ENCODE assay signal across 14 mouse cellular contexts in the genomic region with DNA sequence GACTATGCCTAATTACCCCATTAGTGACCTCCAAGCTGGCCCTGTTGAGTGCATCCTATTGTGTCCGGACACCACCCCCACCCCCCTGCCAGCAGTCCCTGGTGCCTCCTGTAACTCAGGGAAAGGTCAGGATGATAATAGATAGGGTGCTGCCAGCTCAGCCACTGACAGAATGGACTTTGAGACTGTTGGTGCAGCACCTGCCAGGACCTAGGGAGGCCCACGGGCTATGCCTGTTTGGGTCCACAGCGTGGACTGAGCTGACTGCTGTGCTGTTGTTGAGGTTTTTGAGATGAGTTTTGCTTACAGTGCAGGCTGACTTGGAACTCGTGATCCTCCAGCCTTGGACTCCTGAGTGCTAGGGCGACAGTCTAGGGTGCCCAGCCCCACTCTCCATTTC. TPM values are rescaled to one million over a fixed set of nuclear protein-coding genes. Genes with fewer than 3 reads are reported as not detected.
DNase-seq lines count a peak whose midpoint lies in the region; ATAC-seq lines count a peak whose summit lies in the region.
"Had no signal": no experiment of that assay in that cellular context is flagged by ENCODE, and none has a peak within 500 bp of the region (broad histone marks: within the 10 kb centered on the region; RNA-seq: fewer than 3 reads in every experiment).

No protein-coding gene starts in this region.

- no peak overlapping the region for H3K4me2 ChIP-seq in heart, embryonic 13.5 days
- H3K4me2 ChIP-seq in intestine, embryonic 16.5 days (ENCODE audit: low read depth, low read length) = peak overlapping the region; percentile 33
- H3K4me2 ChIP-seq: limb, embryonic 15.5 days had no signal

- peak overlapping the region; percentile 12; the same call in 1 of the 2 replicates for H3K9ac ChIP-seq in heart, embryonic 13.5 days
- H3K9ac ChIP-seq in intestine, embryonic 16.5 days (ENCODE audit: low read depth, low read length) = peak overlapping the region; percentile 44
- H3K9ac ChIP-seq: limb, embryonic 15.5 days had no signal

- WGBS in heart, embryonic 13.5 days = 69% methylated on average over 5 of the region's 5 CpGs
- WGBS in intestine, embryonic 16.5 days = 63% methylated on average over 5 of the region's 5 CpGs

- no peaks in the 10 kb centered on the region for H3K9me3 ChIP-seq in heart, embryonic 13.5 days
- no peaks in the 10 kb centered on the region for H3K9me3 ChIP-seq in intestine, embryonic 16.5 days (ENCODE audit: control insufficient read depth, low read length)
- H3K9me3 ChIP-seq: embryonic facial prominence, embryonic 10.5 days; limb, embryonic 15.5 days had no signal

- ATAC-seq in heart, embryonic 13.5 days (ENCODE audit: extremely low read depth, insufficient number of reproducible peaks, low FRiP score, low TSS enrichment) = no peak
- peak; percentile 86 for ATAC-seq in intestine, embryonic 16.5 days

- H3K36me3 ChIP-seq in heart, embryonic 13.5 days = peaks cover 23% of the 10 kb centered on the region; the same call in 1 of the 2 replicates
- no peaks in the 10 kb centered on the region for H3K36me3 ChIP-seq in intestine, embryonic 16.5 days (ENCODE audit: control insufficient read depth, insufficient read depth, low read length)
- H3K36me3 ChIP-seq: embryonic facial prominence, embryonic 10.5 days had no signal

- no peak for DNase-seq in heart, adult 11 months
- DNase-seq in kidney, postnatal 25 days = peak; percentile 74 to 91
- DNase-seq in retina, embryonic 14.5 days (ENCODE audit: low spot score) = peak; percentile 21
- no peak for DNase-seq in right cerebral cortex, postnatal 10 days (ENCODE audit: low spot score in 2 of 2)
- DNase-seq in thymus, postnatal 0 days (ENCODE audit: low spot score) = no peak
- DNase-seq: cerebellum, postnatal 25 days; gastrocnemius, postnatal 36 days; right cerebral cortex, postnatal 14 days; thymus, postnatal 14 days had no signal

- H3K4me3 ChIP-seq in heart, embryonic 13.5 days = no peak overlapping the region
- H3K4me3 ChIP-seq in intestine, embryonic 16.5 days (ENCODE audit: low read length) = no peak overlapping the region
- H3K4me3 ChIP-seq: embryonic facial prominence, embryonic 10.5 days; erythroblast, embryonic 14.5 days; limb, embryonic 15.5 days had no signal

- H3K4me1 ChIP-seq in heart, embryonic 13.5 days = 0 out of 2 replicates have a peak, but pooled peaks cover 4% of the 10 kb centered on the region
- peaks cover 28% of the 10 kb centered on the region for H3K4me1 ChIP-seq in intestine, embryonic 16.5 days (ENCODE audit: control insufficient read depth, insufficient read depth, low read length)
- H3K4me1 ChIP-seq: limb, embryonic 15.5 days had no signal

- no peak overlapping the region for H3K27ac ChIP-seq in heart, embryonic 13.5 days (replicated peaks)
- H3K27ac ChIP-seq in intestine, embryonic 16.5 days (ENCODE audit: low read length) = peak overlapping the region; percentile 90
- H3K27ac ChIP-seq: embryonic facial prominence, embryonic 10.5 days; limb, embryonic 15.5 days had no signal

- H3K27me3 ChIP-seq in heart, embryonic 13.5 days (replicated peaks) = no peaks in the 10 kb centered on the region
- H3K27me3 ChIP-seq in intestine, embryonic 16.5 days (replicated peaks; ENCODE audit: control insufficient read depth, insufficient read depth, low read length) = no peaks in the 10 kb centered on the region
- H3K27me3 ChIP-seq: limb, embryonic 15.5 days had no signal

RNA-seq across cellular contexts. Expression of a gene that starts 18.9 kb away (rescaled TPM):
- 8.0 and 8.3 TPM in 2 replicates for polyA plus RNA-seq in heart, embryonic 13.5 days (2015; fragmentation: Nextera tagmentation; extraction: Ambion mirVana)
- polyA plus RNA-seq in intestine, embryonic 16.5 days (2015; fragmentation: Nextera tagmentation; extraction: Ambion mirVana) = 7.6 and 10.5 TPM in 2 replicates
- polyA plus RNA-seq in thymus, postnatal 0 days (2015; fragmentation: Nextera tagmentation; extraction: Ambion mirVana) = 6.2 and 9.0 TPM in 2 replicates

RNA-seq across cellular contexts. Expression of a gene that starts 21.1 kb away (rescaled TPM):
- 91.8 and 104 TPM in 2 replicates for polyA plus RNA-seq in heart, embryonic 13.5 days (2015; fragmentation: Nextera tagmentation; extraction: Ambion mirVana)
- polyA plus RNA-seq in intestine, embryonic 16.5 days (2015; fragmentation: Nextera tagmentation; extraction: Ambion mirVana) = 66.9 and 67.7 TPM in 2 replicates
- polyA plus RNA-seq in thymus, postnatal 0 days (2015; fragmentation: Nextera tagmentation; extraction: Ambion mirVana) = 41.5 and 44.1 TPM in 2 replicates

RNA-seq across cellular contexts. Expression of a gene that starts 40.8 kb away (rescaled TPM):
- 23.2 and 24.3 TPM in 2 replicates for polyA plus RNA-seq in heart, embryonic 13.5 days (2015; fragmentation: Nextera tagmentation; extraction: Ambion mirVana)
- 17.3 and 18.1 TPM in 2 replicates for polyA plus RNA-seq in intestine, embryonic 16.5 days (2015; fragmentation: Nextera tagmentation; extraction: Ambion mirVana)
- polyA plus RNA-seq in thymus, postnatal 0 days (2015; fragmentation: Nextera tagmentation; extraction: Ambion mirVana) = 29.6 and 34.5 TPM in 2 replicates

RNA-seq across cellular contexts. Expression of a gene that starts 41.0 kb away (rescaled TPM):
- polyA plus RNA-seq in heart, embryonic 13.5 days (2015; fragmentation: Nextera tagmentation; extraction: Ambion mirVana) = 20.6 and 20.7 TPM in 2 replicates
- polyA plus RNA-seq in intestine, embryonic 16.5 days (2015; fragmentation: Nextera tagmentation; extraction: Ambion mirVana) = 25.1 and 29.0 TPM in 2 replicates
- polyA plus RNA-seq in thymus, postnatal 0 days (2015; fragmentation: Nextera tagmentation; extraction: Ambion mirVana) = 17.9 and 18.4 TPM in 2 replicates

RNA-seq across cellular contexts. Expression of a gene that starts 53.7 kb away (rescaled TPM):
- 0.15 and 0.40 TPM in 2 replicates for polyA plus RNA-seq in heart, embryonic 13.5 days (2015; fragmentation: Nextera tagmentation; extraction: Ambion mirVana)
- polyA plus RNA-seq in intestine, embryonic 16.5 days (2015; fragmentation: Nextera tagmentation; extraction: Ambion mirVana) = 0.11 and 0.23 TPM in 2 replicates
- 7.5 and 9.8 TPM in 2 replicates for polyA plus RNA-seq in thymus, postnatal 0 days (2015; fragmentation: Nextera tagmentation; extraction: Ambion mirVana)

Comparison
In these comparisons a context has a peak if more than half of its experiments do, and no peak if none do; other contexts are left out.
1. DNase-seq: peak in kidney, postnatal 25 days (2 of 2) and retina, embryonic 14.5 days (single experiment); none in heart, adult 11 months (single experiment), right cerebral cortex, postnatal 10 days (0 of 2) and thymus, postnatal 0 days (single experiment).